Mouse (Mus musculus): ENCODE data around the gene Stim2.

DNA sequence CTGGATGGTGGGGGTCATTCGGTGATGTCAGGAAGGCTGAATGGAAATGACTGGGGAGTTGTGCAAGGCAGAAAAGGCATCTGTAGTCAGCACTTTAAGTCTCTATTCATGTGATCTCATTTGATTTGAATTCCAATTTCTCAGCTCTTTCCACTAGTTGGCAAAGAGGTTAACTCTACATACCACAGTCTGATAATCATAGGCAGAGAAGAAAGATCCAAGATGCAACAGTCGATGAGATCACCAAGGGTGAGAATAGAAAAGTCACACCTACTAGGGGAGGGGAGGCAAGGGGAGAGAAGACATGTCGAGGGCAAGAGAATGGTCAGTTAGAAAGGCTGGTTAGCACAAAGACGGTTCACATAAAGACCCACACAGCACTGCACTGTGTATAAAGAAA lies 27.1 kb upstream of the Stim2 start:
- no peak for TF ChIP-seq POLR2A (IDR thresholded peaks at IDR 0.05; ENCODE audit: insufficient read length, low read depth)
- no peak for TF ChIP-seq TCF3 (IDR thresholded peaks at IDR 0.05; ENCODE audit: insufficient read length, low read depth)
- no peak for TF ChIP-seq MYOG (IDR thresholded peaks at IDR 0.05; ENCODE audit: control insufficient read depth in 1 of 3, insufficient read depth in 1 of 3, insufficient read length in 2 of 3, low read depth in 2 of 3)
- no peak for TF ChIP-seq E2F4 (IDR thresholded peaks at IDR 0.05; ENCODE audit: insufficient read depth)
- no peak for TF ChIP-seq USF1 (IDR thresholded peaks at IDR 0.05; ENCODE audit: low read depth)
- no peak for TF ChIP-seq TCF12 (IDR thresholded peaks at IDR 0.05; ENCODE audit: insufficient read depth, poor library complexity, severe bottlenecking)
- no peak for TF ChIP-seq CEBPB (IDR thresholded peaks at IDR 0.05; ENCODE audit: insufficient read depth, poor library complexity, severe bottlenecking)
- TF ChIP-seq SRF (IDR thresholded peaks at IDR 0.05; ENCODE audit: control insufficient read depth, insufficient read length, low read depth), result no peak
- no peak for TF ChIP-seq MYOD1 (IDR thresholded peaks at IDR 0.05; ENCODE audit: control insufficient read depth in 1 of 3, insufficient read length in 2 of 3, low read depth in 2 of 3)

Data from myocyte (in vitro differentiated cells).